Mouse (Mus musculus) heart, postnatal 25 days (tissue): ENCODE results near the gene Tbc1d32. TPM values are rescaled to one million over a fixed set of nuclear protein-coding genes. Genes with fewer than 3 reads are reported as not detected.
"Not testable (repeated sequence)": the region's sequence is repeated elsewhere in the genome, so short reads cannot be mapped to it uniquely, and the experiment has no call there.

ENCODE experiments used
- DNase-seq: peaks from one replicate; pipeline ENCODE4 v3.0.0; 2022; ENCODE audit warnings: low spot score
- intact Hi-C: fragments of 180-260 bp; cut with DNase I; formaldehyde crosslinking; loops from one replicate; pipeline ENCODE4 v1.15.1; 2025
- total RNA-seq, 2 experiments: library from RNA; stranded (reverse); gene quantifications; 2 replicates each; pipeline ENCODE4 v1.2.3; 2021

Gene Tbc1d32
- total RNA-seq, result 1 to 10 TPM; 3.7 to 4.2 TPM

GRCm38 (mm10) chr10:56228568-56229209, at the start of gene Tbc1d32:
TSS of gene Tbc1d32 (minus strand) at chr10:56228689.
- peak; percentile 81 for DNase-seq
- intact Hi-C loops, result loop anchor here (5.0 kb wide), 1 partner anchor 121 kb away; the partner anchor contains the start of gene Msl3l2

DNA sequence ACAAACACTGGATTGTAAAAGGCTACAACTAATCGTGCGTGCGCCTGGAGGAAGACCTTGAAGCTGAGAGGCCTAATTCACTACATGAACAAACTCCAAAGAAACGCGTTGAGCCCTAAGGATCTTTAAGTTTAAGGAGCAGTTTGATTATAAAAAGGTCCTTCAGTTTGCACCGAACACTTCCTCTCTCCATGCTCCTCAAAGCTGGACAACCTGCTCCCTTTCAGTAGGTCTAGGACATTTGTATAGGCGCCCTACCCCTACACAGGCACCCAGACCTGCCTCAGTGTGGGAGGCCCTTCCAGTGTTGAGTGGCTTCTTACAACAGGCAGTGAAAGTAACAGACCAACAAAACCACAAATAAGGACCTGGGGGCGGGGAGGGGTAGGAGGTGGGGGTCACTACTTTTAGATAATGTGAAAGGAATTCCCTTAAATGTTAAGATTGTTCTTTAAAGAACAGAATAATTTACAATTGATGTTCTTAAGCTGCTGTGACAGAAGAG, 666 bp downstream of the Tbc1d32 start:
- intact Hi-C loops, result loop anchor here (5.0 kb wide), 1 partner anchor 121 kb away; the partner anchor contains the start of gene Msl3l2
- no peak for DNase-seq

GRCm38 (mm10) chr10:56215797-56216196, 12.7 kb downstream of the Tbc1d32 start:
- intact Hi-C loops, result no loop called here
- DNase-seq, result no peak

DNA sequence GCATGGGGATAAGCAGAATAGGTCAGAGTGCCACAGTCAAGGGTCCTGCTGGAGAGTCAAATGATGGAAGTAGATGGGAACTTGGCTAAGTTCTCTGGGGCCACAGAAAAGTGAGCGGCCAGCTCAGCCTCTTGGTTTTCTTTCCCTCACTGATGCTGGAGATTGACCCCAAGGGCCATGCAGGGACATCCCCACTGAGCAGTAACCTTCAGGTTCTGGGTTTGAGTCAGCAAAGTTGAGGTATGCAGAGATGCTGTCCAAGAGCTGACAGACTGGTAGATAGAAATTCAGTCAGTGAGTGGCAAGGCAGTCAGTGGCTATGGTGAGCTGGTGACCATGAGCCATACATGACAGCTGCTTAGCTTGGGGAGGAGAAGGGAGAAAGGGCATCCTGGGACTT, 18.1 kb downstream of the Tbc1d32 start:
- DNase-seq, result no peak
- intact Hi-C loops, result no loop called here

DNA sequence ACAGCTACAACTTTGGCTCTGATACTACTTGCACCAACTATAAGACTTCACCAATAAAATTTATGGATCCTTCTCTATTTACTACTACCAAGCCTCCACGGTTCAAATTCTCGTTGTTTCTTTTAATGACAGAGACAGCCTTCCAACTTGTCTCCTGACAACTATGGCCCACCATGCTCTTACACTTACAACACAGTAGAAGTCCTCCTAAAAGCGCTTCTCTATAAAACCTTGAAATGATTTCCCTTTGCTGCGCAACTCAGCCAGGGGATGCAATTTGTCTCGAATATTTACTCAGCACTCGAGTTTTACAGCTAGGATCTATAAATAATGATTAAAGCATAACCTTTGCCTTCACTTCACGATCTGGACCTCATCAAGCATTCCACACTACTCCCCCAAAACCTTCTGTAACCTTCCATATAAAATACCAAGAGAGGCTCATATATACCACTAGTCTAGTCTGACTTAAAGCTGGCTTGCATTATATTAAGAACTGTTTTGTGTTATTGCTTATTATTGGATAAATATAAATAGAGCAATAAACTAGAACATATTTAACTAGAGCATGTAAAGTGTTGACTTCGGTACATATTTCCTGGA, 21.6 kb downstream of the Tbc1d32 start:
- intact Hi-C loops, result no loop called here
- no peak for DNase-seq

GRCm38 (mm10) chr10:56204348-56204747, 24.1 kb downstream of the Tbc1d32 start:
- no peak for DNase-seq
- intact Hi-C loops, result no loop called here

DNA sequence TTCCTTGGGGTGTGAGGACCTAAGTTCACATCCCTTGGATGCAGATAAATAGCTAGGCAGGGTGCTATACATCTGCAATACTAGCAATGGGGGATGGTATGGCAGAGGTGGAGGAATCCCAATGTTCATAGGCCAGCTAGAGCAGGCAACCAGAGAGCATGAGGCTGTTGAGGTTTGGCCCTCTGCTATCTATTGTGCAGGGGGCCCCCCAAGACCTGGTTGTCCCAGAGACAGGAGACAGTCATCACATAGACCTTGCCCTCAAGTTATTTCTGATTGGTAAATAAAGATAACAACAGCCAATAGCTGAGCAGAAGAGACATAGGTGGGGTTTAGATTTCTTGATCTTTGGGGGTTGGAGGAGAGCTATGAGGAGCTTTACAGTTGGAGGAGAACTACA, 28.6 kb downstream of the Tbc1d32 start:
- DNase-seq, result no peak
- intact Hi-C loops, result no loop called here

DNA sequence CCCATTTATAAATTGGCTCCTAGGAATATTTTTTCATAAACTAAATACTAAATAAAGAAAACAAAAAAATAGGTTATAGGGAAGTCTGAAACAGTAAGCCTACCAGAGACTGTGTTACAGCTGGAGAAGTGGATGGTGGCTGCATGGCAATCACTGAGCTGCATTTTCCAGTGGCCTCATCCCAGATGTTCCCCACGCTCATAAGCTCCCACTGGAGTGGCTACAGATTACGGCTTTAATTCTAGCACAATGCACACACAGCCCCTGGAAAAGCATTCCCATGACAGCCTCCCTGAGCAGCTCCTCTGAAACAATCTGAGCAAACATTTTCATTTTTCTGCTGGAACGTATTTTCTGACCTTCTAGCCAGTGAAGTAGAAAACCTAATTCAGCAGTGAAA, 29.8 kb downstream of the Tbc1d32 start:
- intact Hi-C loops, result no loop called here
- DNase-seq, result no peak

DNA sequence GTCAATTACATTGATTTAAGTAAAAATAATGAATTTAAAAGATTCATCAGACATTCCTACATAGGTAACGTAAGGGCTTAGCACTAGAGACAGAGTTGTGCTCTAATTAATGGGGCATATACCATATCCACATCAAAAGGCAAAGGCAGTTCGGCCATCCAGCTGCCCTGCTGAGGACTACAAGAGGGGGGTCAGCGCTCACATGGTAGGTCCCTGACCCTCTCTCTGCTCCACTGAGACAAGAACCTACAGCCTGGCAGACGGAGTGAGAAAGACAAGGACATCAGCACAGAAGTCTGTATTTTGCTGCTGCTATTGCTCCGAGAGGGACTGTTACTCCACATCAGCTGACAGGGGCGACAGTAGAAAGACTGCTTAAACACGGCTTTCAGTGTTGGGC, 34.2 kb downstream of the Tbc1d32 start:
- intact Hi-C loops, result no loop called here
- no peak for DNase-seq

DNA sequence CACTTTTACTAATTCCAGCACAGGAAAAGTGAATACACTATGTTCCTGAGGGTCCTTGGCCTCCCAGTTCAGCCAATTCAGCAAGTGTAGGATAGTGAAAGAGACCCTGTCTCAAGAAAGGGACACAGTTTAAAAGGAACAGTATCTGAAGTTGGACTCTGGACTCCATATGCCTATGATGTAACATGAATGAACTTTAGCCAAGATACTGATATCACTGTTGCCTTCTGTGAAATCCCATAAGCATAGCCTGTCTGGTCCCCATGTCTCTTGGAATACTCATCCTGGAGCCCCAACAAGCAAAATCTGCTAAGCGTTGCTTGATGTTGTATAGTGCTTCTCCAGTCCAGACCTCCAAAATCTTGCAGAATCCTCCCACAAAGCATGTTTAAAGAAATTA, 46.8 kb downstream of the Tbc1d32 start:
- no peak for DNase-seq
- intact Hi-C loops, result no loop called here

DNA sequence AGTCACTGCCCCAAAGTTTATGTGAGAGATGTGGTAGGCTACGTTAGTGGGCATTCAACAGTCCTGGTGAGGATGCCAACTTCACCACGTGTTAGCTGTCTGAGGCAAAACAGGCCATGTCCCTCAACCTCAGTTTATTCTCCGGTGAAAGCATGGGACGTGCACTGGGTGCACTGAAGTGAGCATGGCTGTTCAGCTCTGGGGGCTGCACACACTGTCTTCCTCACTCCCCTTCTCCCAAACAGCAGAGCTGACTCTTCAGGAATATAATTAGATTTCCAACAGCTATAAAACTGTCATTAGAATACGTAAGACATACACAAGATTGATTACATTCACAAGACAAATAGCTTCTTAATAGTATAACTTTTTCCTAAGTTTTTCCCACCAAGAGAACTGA, 55.3 kb downstream of the Tbc1d32 start:
- DNase-seq, result no peak
- intact Hi-C loops, result no loop called here

DNA sequence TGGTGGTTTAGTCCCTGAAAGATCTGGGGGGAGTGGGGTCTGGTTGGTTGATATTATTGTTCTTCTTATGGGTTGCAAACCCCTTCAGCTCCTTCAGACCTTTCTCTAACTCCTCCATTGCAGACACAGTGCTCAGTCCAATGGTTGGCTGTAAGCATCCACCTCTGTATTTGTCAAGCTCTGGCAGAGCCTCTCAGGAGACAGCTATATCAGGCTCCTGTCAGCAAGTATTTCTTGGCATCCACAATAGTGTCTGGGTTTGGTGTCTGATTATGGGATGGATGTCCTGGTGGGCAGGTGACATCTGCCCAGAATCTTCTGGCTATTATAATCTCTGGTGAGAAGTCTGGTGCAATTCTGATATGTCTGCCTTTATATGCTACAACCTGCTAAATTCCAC, 60.8 kb downstream of the Tbc1d32 start:
- DNase-seq, intact Hi-C loops: not testable (repeated sequence)

GRCm38 (mm10) chr10:56165758-56166157, 62.7 kb downstream of the Tbc1d32 start:
- no peak for DNase-seq
- intact Hi-C loops, result no loop called here

DNA sequence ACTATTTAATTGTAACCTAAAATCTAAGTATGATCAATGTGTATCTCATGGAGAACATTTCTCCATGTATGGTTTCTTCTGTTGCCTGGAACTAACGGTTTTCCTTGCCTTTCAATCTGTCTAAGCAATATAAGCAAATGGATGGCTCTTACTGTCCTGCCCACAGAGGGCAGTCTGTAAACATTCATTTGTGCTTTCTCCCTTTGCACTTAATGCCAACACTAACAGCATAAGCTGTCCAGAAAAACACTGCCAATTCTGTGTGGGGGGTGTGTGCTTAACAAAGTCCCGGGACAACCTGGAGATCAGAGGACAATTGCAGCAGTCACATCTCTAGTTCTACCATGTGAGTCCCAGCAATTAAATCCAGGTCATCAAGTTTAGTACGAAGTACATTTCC, 64.1 kb downstream of the Tbc1d32 start:
- no peak for DNase-seq
- intact Hi-C loops, result no loop called here

DNA sequence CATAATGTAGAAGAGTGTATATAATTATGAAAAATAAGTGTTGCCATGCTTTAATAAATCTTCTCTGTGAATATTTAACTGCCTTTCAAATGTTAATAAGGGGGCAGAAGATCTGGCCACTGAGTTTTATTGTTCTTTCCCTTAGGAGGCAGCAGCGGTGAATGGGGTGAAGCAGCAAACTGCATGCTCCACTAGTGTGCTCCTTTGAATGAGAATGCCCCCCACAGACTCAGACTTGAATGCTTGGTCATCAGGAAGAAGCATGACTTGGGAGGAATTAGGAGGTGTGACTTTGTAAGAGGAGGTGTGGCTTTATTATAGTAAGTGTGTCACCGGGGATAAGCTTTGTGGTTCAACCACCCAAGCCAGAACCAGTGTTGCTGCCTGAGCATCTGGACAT, 69.7 kb downstream of the Tbc1d32 start:
- intact Hi-C loops, result no loop called here
- DNase-seq, result no peak

- intact Hi-C loops, result no loop called here
- no peak for DNase-seq
Measured at GRCm38 (mm10) chr10:56158207-56158606, 70.3 kb downstream of the Tbc1d32 start.

DNA sequence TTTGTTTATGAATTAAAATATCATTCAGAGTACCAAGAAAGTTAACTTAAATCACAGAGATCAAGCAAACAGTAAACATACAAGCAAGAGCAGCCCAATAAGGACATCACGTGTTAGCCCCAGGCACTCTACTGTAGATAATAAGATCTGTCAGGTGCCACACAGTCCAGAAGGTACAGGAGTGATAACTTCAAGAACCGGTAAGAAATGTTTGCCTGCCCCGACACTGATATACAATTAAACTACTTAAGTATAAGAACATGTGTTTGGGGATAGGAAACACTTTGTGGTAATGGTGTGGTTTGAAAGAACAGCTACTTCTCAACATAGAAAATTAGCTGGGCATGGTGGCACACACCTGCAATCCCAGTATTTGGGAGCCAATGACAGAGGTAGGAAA, 71.5 kb downstream of the Tbc1d32 start:
- intact Hi-C loops, result no loop called here
- DNase-seq, result no peak

GRCm38 (mm10) chr10:56148920-56149319, 79.6 kb downstream of the Tbc1d32 start:
- intact Hi-C loops, result no loop called here

DNA sequence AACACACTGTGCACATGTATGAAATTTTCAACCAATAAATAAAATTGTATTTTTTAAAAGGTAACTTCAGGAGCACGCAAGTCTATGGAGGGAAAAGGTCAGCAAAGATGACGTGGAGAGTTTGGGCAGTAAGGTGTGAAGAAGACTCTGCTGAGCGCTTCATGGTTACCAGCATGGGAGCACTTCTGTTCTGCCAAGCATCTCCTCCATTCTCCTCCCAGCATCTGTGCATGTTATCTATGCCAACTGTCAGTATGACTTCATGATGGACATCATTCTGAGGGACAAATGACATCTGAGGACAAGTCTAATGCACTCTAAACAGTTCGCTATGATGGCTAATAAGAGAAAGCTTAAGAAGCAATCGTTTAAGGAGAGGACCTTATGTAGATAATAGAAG, 91.3 kb downstream of the Tbc1d32 start:
- intact Hi-C loops, result no loop called here
- no peak for DNase-seq

More at GRCm38 (mm10) chr10:56148920-56149319, 79.6 kb downstream of the Tbc1d32 start:
- no peak for DNase-seq

DNA sequence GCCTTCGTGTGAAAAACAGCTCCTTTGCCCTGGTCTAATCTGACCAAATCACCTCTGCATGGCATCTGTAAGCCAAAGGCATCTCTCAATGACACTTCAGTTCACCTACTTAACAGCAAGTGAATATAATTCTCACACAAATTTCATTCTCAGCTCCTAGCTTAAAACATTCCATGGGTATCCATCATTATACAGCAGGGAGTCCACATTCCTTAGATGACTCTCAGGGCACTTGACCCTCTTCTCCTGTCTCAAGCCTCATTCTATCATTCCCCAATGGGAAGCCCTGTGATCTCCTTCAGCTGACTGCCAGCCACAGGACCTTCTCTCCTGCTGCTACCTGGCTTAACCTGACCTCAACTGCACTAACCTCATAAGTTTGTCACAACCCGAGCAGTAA, 98.8 kb downstream of the Tbc1d32 start:
- no peak for DNase-seq
- intact Hi-C loops, result no loop called here

GRCm38 (mm10) chr10:56126972-56127371, 101.5 kb downstream of the Tbc1d32 start:
- DNase-seq, result no peak
- intact Hi-C loops, result no loop called here
